Mouse (Mus musculus) liver, embryonic 11.5 days (tissue): ENCODE results near the gene Ano10. TPM values are rescaled to one million over a fixed set of nuclear protein-coding genes. Genes with fewer than 3 reads are reported as not detected.
A peak's percentile ranks its signal among the peaks of the same experiment; 100 is the strongest.

Experiments
- ATAC-seq: fragments of 200-750 bp; cut with Nextera tagmentation; replicated peaks from 2 replicates; pipeline ENCODE4 v1.8.0; 2017; ENCODE audit warnings: moderate number of reproducible peaks, mild to moderate bottlenecking, moderate TSS enrichment, moderate library complexity; ENCODE audit not compliant: low FRiP score
- DNase-seq: peaks from one replicate; pipeline ENCODE4 v3.0.0-alpha.2; 2017; ENCODE audit warnings: low spot score
- H3K27ac ChIP-seq: fragments of 300-500 bp; sonication (generic); 2 replicates; pipeline ENCODE4 v1.5.1; 2014; ENCODE audit warnings: mild to moderate bottlenecking, low read depth, low read length, control low read depth
- H3K27me3 ChIP-seq: fragments of 300-500 bp; sonication (generic); replicated peaks from 2 replicates; pipeline ENCODE4 v1.6.1; 2014; ENCODE audit warnings: low read length, mixed read lengths; ENCODE audit not compliant: control insufficient read depth, insufficient read depth
- H3K36me3 ChIP-seq: fragments of 300-500 bp; sonication (generic); 2 replicates; pipeline ENCODE4 v1.6.1; 2014; ENCODE audit warnings: mild to moderate bottlenecking, low read length, moderate library complexity, mixed read lengths; ENCODE audit not compliant: control insufficient read depth, insufficient read depth
- H3K4me1 ChIP-seq: fragments of 300-500 bp; sonication (generic); replicated peaks from 2 replicates; pipeline ENCODE4 v1.6.1; 2014; ENCODE audit warnings: low read length, mixed read lengths; ENCODE audit not compliant: control insufficient read depth, insufficient read depth
- H3K4me2 ChIP-seq: fragments of 300-500 bp; sonication (generic); 2 replicates; pipeline ENCODE4 v1.6.1; 2014; ENCODE audit warnings: mild to moderate bottlenecking, control low read depth, moderate library complexity
- H3K4me3 ChIP-seq: fragments of 300-500 bp; sonication (generic); 2 replicates; pipeline ENCODE4 v1.5.1; 2014; ENCODE audit warnings: low read depth, low read length, control low read depth
- H3K9ac ChIP-seq: fragments of 300-500 bp; sonication (generic); 2 replicates; pipeline ENCODE4 v1.6.1; 2014; ENCODE audit warnings: low read depth, low read length, control low read depth
- H3K9me3 ChIP-seq: fragments of 300-500 bp; sonication (generic); 2 replicates; pipeline ENCODE4 v1.6.1; 2016; ENCODE audit warnings: low read length, inconsistent platforms, mixed read lengths; ENCODE audit not compliant: control insufficient read depth
- WGBS: fragments of 180-500 bp; shearing (Covaris S2); extraction: QIAGEN DNeasy Blood & Tissue Kit; methylation state at CpG from one replicate; pipeline ENCODE4 v1.1.7; 2014; 5-methylcytosine and 5-hydroxymethylcytosine counted together
- polyA plus RNA-seq: library from polyadenylated mRNA; unstranded; fragments of >200 nt; fragmentation: Nextera tagmentation; extraction: Ambion mirVana; gene quantifications from 2 replicates; pipeline ENCODE4 v1.2.1, GENCODE M21; 2014

Ano10 gene
- polyA plus RNA-seq, 1 experiment from 2014 or later = 15.4 TPM

DNA sequence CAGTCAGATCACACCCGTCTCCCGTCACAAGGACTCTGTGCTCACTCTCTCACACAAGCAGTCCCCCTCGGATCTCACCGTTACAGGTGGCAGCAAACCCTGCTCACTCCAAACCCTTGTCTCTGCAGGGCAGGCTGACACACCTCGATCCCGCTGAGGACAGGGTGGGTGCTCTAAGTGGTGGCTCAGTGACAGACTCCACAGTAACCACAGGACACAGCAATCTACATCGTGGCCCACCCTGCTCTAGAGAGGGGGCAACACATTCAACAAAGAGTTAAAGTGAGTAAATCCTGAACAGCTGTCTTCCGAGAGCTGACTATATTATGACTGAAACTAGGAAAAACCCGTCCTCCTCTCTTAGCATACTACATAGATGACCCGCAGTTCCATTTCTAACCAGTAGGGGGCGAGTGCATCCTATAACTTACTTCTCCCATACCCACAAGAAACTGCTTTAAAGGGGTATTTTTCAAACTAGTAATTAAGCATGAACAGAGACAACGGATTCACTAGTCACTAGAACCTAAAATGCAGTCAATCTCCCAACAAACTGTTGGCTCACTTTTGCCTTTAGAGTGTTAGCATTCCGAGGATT lies 46.7 kb downstream of the Ano10 start:
- no peaks in the 10 kb centered on the region; the same call in 1 of the 2 replicates for H3K36me3 ChIP-seq
- no peaks in the 10 kb centered on the region for H3K9me3 ChIP-seq
- no peak for DNase-seq
- H3K4me2 ChIP-seq = no peak overlapping the region
- 40% methylated on average over 13 of the region's 13 CpGs for WGBS
- no peaks in the 10 kb centered on the region for H3K4me1 ChIP-seq
- H3K27ac ChIP-seq = no peak overlapping the region
- peak; percentile 51; the same call in 1 of the 2 replicates for ATAC-seq
- H3K27me3 ChIP-seq = no peaks in the 10 kb centered on the region
- H3K9ac ChIP-seq = no peak overlapping the region
- no peak overlapping the region for H3K4me3 ChIP-seq

DNA sequence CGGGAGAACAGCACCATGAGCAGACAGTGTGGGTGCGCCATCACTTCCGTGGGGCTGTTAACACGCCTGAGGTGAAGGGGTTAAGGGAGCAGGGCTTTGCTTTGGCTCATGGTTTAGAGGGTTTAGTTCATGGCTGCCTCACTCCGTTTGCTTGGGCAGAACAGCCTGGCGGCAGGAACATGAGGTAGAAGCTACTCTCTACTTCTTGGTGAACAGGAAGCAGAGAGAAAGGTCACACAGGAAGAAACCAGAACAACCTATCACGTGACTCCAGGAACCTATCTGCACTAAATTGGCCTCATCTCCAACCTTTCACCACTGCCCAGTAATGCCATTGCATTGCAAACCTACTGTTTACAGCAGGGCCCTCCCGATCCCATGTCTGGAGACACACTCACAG lies 48.3 kb downstream of the Ano10 start:
- no peak overlapping the region for H3K4me2 ChIP-seq
- H3K9ac ChIP-seq = no peak overlapping the region
- WGBS = 82% methylated on average over 8 of the region's 8 CpGs
- H3K9me3 ChIP-seq = no peaks in the 10 kb centered on the region
- ATAC-seq = no peak
- no peak for DNase-seq
- H3K27ac ChIP-seq = no peak overlapping the region
- no peaks in the 10 kb centered on the region; the same call in 1 of the 2 replicates for H3K36me3 ChIP-seq
- H3K4me3 ChIP-seq = no peak overlapping the region
- H3K4me1 ChIP-seq = no peaks in the 10 kb centered on the region
- no peaks in the 10 kb centered on the region for H3K27me3 ChIP-seq

- Histone ChIP-seq H3K4me3 (no peak overlapping the region), H3K9ac (no peak overlapping the region), H3K27ac (no peak overlapping the region), H3K4me2 (no peak overlapping the region), H3K4me1 (no peaks in the 10 kb centered on the region), H3K9me3 (no peaks in the 10 kb centered on the region), H3K27me3 (no peaks in the 10 kb centered on the region), H3K36me3 (no peaks in the 10 kb centered on the region)
- ATAC-seq (no peak), DNase-seq (no peak)
- WGBS = 76% methylated on average over 4 of the region's 4 CpGs
Measured at GRCm38 (mm10) chr9:122245471-122245870, 48.8 kb downstream of the Ano10 start.

DNA sequence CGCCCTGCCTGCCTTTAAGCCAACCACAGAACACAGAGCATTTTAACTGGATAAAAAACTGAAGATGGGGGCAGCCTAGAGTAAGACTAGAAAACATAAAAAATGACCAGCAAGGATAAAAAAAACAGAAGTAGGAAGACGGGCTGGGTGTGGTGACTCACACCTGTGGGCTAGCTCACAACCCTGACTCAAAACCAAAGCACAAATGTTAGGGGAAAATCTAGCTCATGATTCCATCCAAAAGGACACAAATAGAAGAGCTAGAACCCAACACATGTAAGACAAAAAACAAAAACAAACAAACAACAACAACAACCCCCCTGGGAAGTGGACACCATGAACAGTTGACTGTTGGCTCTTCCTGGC lies 49.4 kb downstream of the Ano10 start:
- Histone ChIP-seq H3K27me3 (no peaks in the 10 kb centered on the region), H3K4me3 (no peak overlapping the region), H3K36me3 (no peaks in the 10 kb centered on the region), H3K4me2 (no peak overlapping the region), H3K27ac (no peak overlapping the region), H3K4me1 (no peaks in the 10 kb centered on the region), H3K9ac (no peak overlapping the region), H3K9me3 (no peaks in the 10 kb centered on the region)
- DNase-seq = no peak
- WGBS = 13% methylated on average over 2 of the region's 2 CpGs
- no peak for ATAC-seq

- no peak for DNase-seq
- no peak overlapping the region for H3K4me2 ChIP-seq
- H3K9ac ChIP-seq = no peak overlapping the region
- no peak; the same call in 1 of the 2 replicates for ATAC-seq
- H3K36me3 ChIP-seq = no peaks in the 10 kb centered on the region
- no peaks in the 10 kb centered on the region for H3K4me1 ChIP-seq
- H3K4me3 ChIP-seq = no peak overlapping the region
- H3K27me3 ChIP-seq = no peaks in the 10 kb centered on the region
- no peak overlapping the region for H3K27ac ChIP-seq
- H3K9me3 ChIP-seq = no peaks in the 10 kb centered on the region
- WGBS = 34% methylated on average over 4 of the region's 4 CpGs
Measured at GRCm38 (mm10) chr9:122244080-122244799, 50.0 kb downstream of the Ano10 start.

DNA sequence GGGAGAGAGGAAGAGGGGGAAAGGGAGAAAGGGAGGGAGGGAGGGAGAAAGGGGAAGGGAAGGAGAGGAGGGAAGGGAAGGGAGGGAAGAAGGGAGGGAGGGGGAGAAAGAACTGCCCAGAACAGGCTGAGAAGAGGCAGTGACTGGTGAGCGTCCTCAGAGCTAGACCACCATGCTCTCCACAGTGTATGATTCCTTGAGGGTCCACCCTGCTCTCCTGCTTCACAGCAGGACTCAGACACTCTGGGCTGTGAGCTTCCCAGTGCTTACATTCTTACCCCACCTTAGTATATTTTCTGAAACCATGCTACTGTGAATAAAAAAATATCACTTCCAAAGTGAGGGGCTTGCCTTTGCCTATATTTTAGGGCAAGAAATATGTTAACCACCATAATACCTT lies 50.9 kb downstream of the Ano10 start:
- Histone ChIP-seq H3K4me2 (no peak overlapping the region), H3K4me3 (no peak overlapping the region), H3K9me3 (no peaks in the 10 kb centered on the region), H3K4me1 (no peaks in the 10 kb centered on the region), H3K27ac (no peak overlapping the region), H3K36me3 (no peaks in the 10 kb centered on the region), H3K27me3 (no peaks in the 10 kb centered on the region), H3K9ac (no peak overlapping the region)
- WGBS = 46% methylated on average over 1 of the region's 1 CpGs
- no peak for ATAC-seq
- no peak for DNase-seq

DNA sequence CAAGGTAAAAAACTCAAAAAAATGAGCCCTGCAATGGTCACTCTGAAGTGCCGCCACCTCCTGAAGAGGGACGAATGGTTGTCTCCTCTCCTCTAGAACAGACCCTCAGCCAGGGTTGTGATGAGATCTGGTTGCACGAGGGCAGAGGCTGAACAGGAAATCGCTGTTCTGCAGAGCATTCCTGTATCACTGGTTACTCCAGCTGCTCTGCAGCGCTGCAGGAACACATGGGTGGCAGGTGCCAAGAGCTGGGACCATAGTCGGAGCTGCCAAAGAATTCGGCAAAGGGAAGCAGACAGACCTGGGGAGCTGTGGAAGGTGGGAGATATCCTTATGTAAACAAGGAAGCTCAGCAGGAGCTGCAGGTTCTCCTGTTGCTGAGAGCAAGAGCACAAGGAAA lies 51.4 kb downstream of the Ano10 start:
- no peaks in the 10 kb centered on the region for H3K9me3 ChIP-seq
- no peak for ATAC-seq
- no peak overlapping the region for H3K4me3 ChIP-seq
- WGBS = 10% methylated on average over 7 of the region's 7 CpGs
- H3K4me1 ChIP-seq = no peaks in the 10 kb centered on the region
- DNase-seq = no peak
- H3K27ac ChIP-seq = no peak overlapping the region
- H3K4me2 ChIP-seq = no peak overlapping the region
- H3K9ac ChIP-seq = no peak overlapping the region
- H3K36me3 ChIP-seq = no peaks in the 10 kb centered on the region
- H3K27me3 ChIP-seq = no peaks in the 10 kb centered on the region

- no peaks in the 10 kb centered on the region for H3K9me3 ChIP-seq
- H3K9ac ChIP-seq = no peak overlapping the region
- no peak overlapping the region for H3K4me3 ChIP-seq
- ATAC-seq = no peak
- H3K36me3 ChIP-seq = no peaks in the 10 kb centered on the region
- no peaks in the 10 kb centered on the region for H3K4me1 ChIP-seq
- 41% methylated on average over 10 of the region's 10 CpGs for WGBS
- no peak for DNase-seq
- H3K4me2 ChIP-seq = no peak overlapping the region
- no peak overlapping the region for H3K27ac ChIP-seq
- H3K27me3 ChIP-seq = no peaks in the 10 kb centered on the region
Measured at GRCm38 (mm10) chr9:122241812-122242400, 52.3 kb downstream of the Ano10 start.
